Comparison of ENCODE assay signal across 8 mouse cellular contexts in the genomic region with DNA sequence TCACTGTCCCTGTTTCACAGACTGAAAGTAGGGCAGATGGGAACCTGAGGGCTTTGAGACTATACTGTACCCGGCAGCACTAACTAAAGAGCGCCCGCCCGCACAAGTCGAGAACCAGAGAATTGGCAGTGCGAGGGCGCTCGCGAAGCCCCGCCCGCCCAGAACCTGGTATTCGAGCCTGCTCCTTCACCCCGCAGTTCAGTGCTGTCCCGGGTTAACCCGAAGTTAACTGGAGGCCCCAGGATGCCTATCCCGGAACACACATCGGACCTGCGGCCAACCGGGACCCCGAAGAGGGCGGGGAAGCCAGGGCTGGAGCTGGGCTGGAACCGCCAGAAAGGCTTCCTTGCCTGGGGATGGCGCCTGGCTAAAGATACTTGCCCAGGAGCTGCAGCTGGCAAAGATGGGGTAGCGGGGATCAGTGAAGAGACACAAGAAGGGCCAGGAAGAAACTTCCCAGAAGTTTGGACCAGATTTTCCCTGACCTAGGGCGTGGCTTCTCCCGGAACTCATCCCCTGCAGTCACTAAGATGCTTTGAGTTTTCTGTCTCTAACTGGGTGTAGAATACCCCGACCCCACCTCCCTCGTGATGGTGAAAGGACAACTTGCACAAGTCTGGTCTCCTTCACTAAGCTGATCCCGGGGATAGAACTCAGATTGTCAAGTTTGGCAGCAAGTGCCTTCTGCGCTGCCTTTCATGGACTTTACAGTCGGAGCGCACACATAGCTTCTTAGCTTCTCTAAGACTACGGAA. TPM values are rescaled to one million over a fixed set of nuclear protein-coding genes. Genes with fewer than 3 reads are reported as not detected.
DNase-seq lines count a peak whose midpoint lies in the region; ATAC-seq and TF ChIP-seq lines count a peak whose summit lies in the region.

Gene Gtpbp3, plus strand, starts transcription at position 413 of the 755 bp plus-strand sequence.

- TF ChIP-seq POLR2A in cerebellum, adult 2 months (IDR thresholded peaks at IDR 0.05; ENCODE audit: borderline replicate concordance, insufficient read depth, low read length), result no peak
- TF ChIP-seq POLR2A in thymus, adult 2 months (IDR thresholded peaks at IDR 0.05; ENCODE audit: control insufficient read depth, extremely low read depth, insufficient read depth, low read length, poor library complexity), result 0 out of 2 replicates have a peak, but pooled peaks have one; percentile 37

- DNase-seq in G1E (ENCODE audit: low spot score), result peak; percentile 47
- peak; percentile 82 for DNase-seq in cerebellum, adult 2 months
- DNase-seq in forelimb bud, embryonic 11.5 days (ENCODE audit: low read depth, low spot score), result peak; percentile 54
- peak; percentile 83 for DNase-seq in hindbrain, embryonic 10.5 days (ENCODE audit: low spot score)
- DNase-seq in layer of hippocampus, postnatal 10 days (ENCODE audit: low spot score in 2 of 2), result peak; percentile 72 to 81
- DNase-seq in lung, postnatal 0 days (ENCODE audit: low spot score), result peak; percentile 88
- DNase-seq in ovary, postnatal 10 days (ENCODE audit: low spot score), result peak; percentile 58
- peak; percentile 82 for DNase-seq in thymus, adult 2 months

- H3K4me1 ChIP-seq in G1E (ENCODE audit: insufficient read depth, low read depth, low read length), result peaks cover 58% of the 10 kb centered on the region
- H3K4me1 ChIP-seq in cerebellum, adult 2 months (ENCODE audit: control insufficient read depth, insufficient read depth, low read length), result peaks cover 9% of the 10 kb centered on the region
- peaks cover 54% of the 10 kb centered on the region for H3K4me1 ChIP-seq in hindbrain, embryonic 10.5 days (replicated peaks)
- H3K4me1 ChIP-seq in lung, postnatal 0 days (ENCODE audit: insufficient read depth, low read depth, low read length), result peaks cover 13% of the 10 kb centered on the region
- peaks cover 33% of the 10 kb centered on the region for H3K4me1 ChIP-seq in thymus, adult 2 months (replicated peaks; ENCODE audit: control insufficient read depth, insufficient read depth, low read length)

- peak within 1 kb of the TSS; percentile 88 for H3K4me3 ChIP-seq in G1E (ENCODE audit: low read depth, low read length)
- H3K4me3 ChIP-seq in cerebellum, adult 2 months (replicated peaks; ENCODE audit: insufficient read depth, low read depth, low read length), result peak within 1 kb of the TSS; percentile 68
- peak within 1 kb of the TSS; percentile 96 for H3K4me3 ChIP-seq in hindbrain, embryonic 10.5 days
- H3K4me3 ChIP-seq in lung, postnatal 0 days (ENCODE audit: low read depth, low read length), result peak within 1 kb of the TSS; percentile 65
- peak within 1 kb of the TSS; percentile 87 for H3K4me3 ChIP-seq in thymus, adult 2 months (ENCODE audit: control insufficient read depth, insufficient read depth, low read length)

- no peaks in the 10 kb centered on the region for H3K9me3 ChIP-seq in G1E (replicated peaks)
- no peaks in the 10 kb centered on the region for H3K9me3 ChIP-seq in hindbrain, embryonic 10.5 days
- no peaks in the 10 kb centered on the region for H3K9me3 ChIP-seq in lung, postnatal 0 days (ENCODE audit: low read length)

- peak within 1 kb of the TSS; percentile 89 for H3K4me2 ChIP-seq in lung, postnatal 0 days (replicated peaks; ENCODE audit: low read depth, low read length)

- H3K9ac ChIP-seq in lung, postnatal 0 days (replicated peaks; ENCODE audit: low read depth), result peak within 1 kb of the TSS; percentile 50

- WGBS in cerebellum, adult 2 months, result under 1% methylated on average over 33 of the region's 33 CpGs
- under 1% methylated on average over 33 of the region's 33 CpGs for WGBS in hindbrain, embryonic 10.5 days
- under 1% methylated on average over 32 of the region's 33 CpGs for WGBS in lung, postnatal 0 days
- WGBS in thymus, adult 2 months, result under 1% methylated on average over 33 of the region's 33 CpGs

- ATAC-seq in G1E (ENCODE audit: extremely low read depth, insufficient number of reproducible peaks, low FRiP score, poor library complexity, severe bottlenecking), result no peak
- ATAC-seq in lung, postnatal 0 days, result peak; percentile 54

- peaks cover 11% of the 10 kb centered on the region; the same call in 1 of the 2 replicates for H3K27me3 ChIP-seq in G1E (ENCODE audit: insufficient read depth, low read length)
- no peaks in the 10 kb centered on the region for H3K27me3 ChIP-seq in cerebellum, adult 2 months (ENCODE audit: control insufficient read depth, insufficient read depth, low read length)
- 0 out of 2 replicates have a peak, but pooled peaks cover 4% of the 10 kb centered on the region for H3K27me3 ChIP-seq in hindbrain, embryonic 10.5 days (ENCODE audit: insufficient read depth, poor library complexity, severe bottlenecking)
- H3K27me3 ChIP-seq in lung, postnatal 0 days (replicated peaks; ENCODE audit: insufficient read depth, low read length), result no peaks in the 10 kb centered on the region
- no peaks in the 10 kb centered on the region for H3K27me3 ChIP-seq in thymus, adult 2 months (ENCODE audit: control insufficient read depth, insufficient read depth, low read length)

- peaks cover 40% of the 10 kb centered on the region for H3K36me3 ChIP-seq in G1E (replicated peaks)
- peaks cover 51% of the 10 kb centered on the region for H3K36me3 ChIP-seq in hindbrain, embryonic 10.5 days
- peaks cover 9% of the 10 kb centered on the region; the same call in 1 of the 2 replicates for H3K36me3 ChIP-seq in lung, postnatal 0 days (ENCODE audit: insufficient read depth, low read length)
- no peaks in the 10 kb centered on the region for H3K36me3 ChIP-seq in thymus, adult 2 months (ENCODE audit: control insufficient read depth, insufficient read depth, low read length)

- TF ChIP-seq EP300 in lung, postnatal 0 days (IDR thresholded peaks at IDR 0.05), result no peak

- TF ChIP-seq CTCF in G1E (IDR thresholded peaks at IDR 0.05; ENCODE audit: low read depth, low read length), result no peak
- TF ChIP-seq CTCF in cerebellum, adult 2 months (IDR thresholded peaks at IDR 0.05; ENCODE audit: borderline replicate concordance, insufficient read depth, low read depth, low read length), result no peak
- TF ChIP-seq CTCF in lung, postnatal 0 days (IDR thresholded peaks at IDR 0.05), result no peak
- no peak for TF ChIP-seq CTCF in thymus, adult 2 months (IDR thresholded peaks at IDR 0.05; ENCODE audit: borderline replicate concordance, control insufficient read depth, extremely low read depth, insufficient read depth, low read length, poor library complexity)

- H3K27ac ChIP-seq in cerebellum, adult 2 months (ENCODE audit: insufficient read depth, low read length), result peak within 1 kb of the TSS; percentile 18; the same call in 1 of the 2 replicates
- peak within 1 kb of the TSS; percentile 91 for H3K27ac ChIP-seq in hindbrain, embryonic 10.5 days
- H3K27ac ChIP-seq in lung, postnatal 0 days (ENCODE audit: low read length), result peak within 1 kb of the TSS; percentile 87
- H3K27ac ChIP-seq in thymus, adult 2 months (ENCODE audit: control insufficient read depth, insufficient read depth, low read length), result peak within 1 kb of the TSS; percentile 49

RNA-seq across cellular contexts. Expression of gene Gtpbp3, which starts in this region (rescaled TPM):
- 5.8 and 6.4 TPM in 2 replicates for total RNA-seq in G1E (2014; fragmentation: Nextera tagmentation)
- 14.6 and 18.2 TPM in 2 replicates for total RNA-seq in G1E (2017)
- polyA plus RNA-seq in G1E (2012), result 26.1 and 33.3 TPM in 2 replicates
- 33.3 and 34.7 TPM in 2 replicates for polyA plus RNA-seq in cerebellum, adult 2 months (2012; rRNA removed)
- polyA plus RNA-seq in hindbrain, embryonic 10.5 days (2016; fragmentation: Nextera tagmentation; extraction: Ambion mirVana), result 18.2 and 22.5 TPM in 2 replicates
- 10 to 100 TPM; 26.4 to 29.4 TPM for total RNA-seq in layer of hippocampus, postnatal 10 days (2021)
- 10.6 and 11.6 TPM in 2 replicates for polyA plus RNA-seq in lung, postnatal 0 days (2015; fragmentation: Nextera tagmentation; extraction: Ambion mirVana)
- 56.8 and 58.7 TPM in 2 replicates for polyA plus RNA-seq in thymus, adult 2 months (2012; rRNA removed)

Comparison
In these comparisons a context has a peak if more than half of its experiments do, and no peak if none do; other contexts are left out.
1. H3K27ac ChIP-seq: peak in every context shown above with its lines; median percentile 91 in hindbrain, embryonic 10.5 days; 87 in lung, postnatal 0 days; 49 in thymus, adult 2 months; 18 in cerebellum, adult 2 months.